Mouse (Mus musculus) natural killer cell, adult 2 months (primary cell): ENCODE measurements around the gene Ciart.
"Not testable (repeated sequence)": the region's sequence is repeated elsewhere in the genome, so short reads cannot be mapped to it uniquely, and the experiment has no call there.

ENCODE experiments used
- DNase-seq, 2 experiments: peaks; one replicate each; pipeline ENCODE4 v3.0.0; 2022; ENCODE audit warnings: low spot score in 2 of 2

Gene Ciart

DNA sequence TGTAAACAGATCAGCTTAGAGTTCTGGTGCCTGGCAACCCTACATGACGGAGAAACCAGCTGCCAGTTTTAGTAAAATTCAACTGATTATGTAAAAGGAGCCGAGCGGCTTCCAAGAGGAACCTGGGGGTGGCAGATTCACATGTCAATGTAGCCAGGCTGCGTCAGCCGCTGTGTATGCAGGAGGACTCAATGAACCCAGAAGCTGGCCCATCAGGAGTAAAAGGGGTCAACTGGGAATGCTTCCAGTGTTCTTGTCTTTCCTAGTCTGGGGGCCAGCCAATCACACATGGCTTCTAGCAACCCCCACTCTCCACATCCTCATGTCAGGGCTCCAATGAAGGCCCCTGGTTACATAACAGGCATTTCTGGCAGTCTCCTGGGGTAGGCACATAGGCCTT is 17.0 kb downstream of the Ciart start:
- DNase-seq: no peak

DNA sequence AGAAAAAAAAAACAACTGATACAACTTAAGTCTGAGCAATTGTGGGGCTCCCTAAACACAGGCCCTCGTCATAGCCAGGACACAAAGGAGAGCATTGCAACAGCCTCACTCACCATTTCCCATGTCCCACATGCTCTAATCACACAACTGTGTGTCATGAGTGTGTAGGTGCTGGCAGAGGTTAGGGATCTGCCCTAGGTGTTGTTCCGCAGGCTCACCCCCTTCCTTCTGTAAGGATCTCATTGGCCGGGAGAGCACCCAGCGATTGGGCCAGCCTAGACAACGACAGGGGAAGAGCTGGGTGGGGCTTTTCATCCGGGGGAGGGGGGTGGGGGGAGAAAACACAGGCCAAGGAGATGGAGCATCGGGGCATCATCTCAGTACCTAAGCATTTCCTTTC is 18.5 kb downstream of the Ciart start:
- no peak for DNase-seq

DNA sequence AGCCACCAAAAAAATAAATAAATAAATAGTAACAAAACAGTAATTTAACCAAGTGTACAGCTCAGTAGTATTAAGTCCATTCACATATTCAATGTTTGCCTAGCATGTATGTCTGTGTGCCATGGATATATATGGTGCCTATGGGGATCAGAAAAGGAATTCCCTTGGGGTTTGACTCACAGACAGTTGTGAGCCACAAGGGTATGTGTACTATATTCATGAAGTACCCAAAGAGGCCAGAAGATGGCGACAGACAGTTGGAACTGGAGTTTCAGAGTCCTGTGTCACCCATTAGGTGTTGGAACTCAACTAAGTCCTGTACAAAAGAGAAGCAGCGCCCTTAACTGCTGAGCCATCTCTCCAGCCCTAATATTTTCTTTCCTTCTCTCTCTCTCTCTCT is 20.3 kb downstream of the Ciart start:
- DNase-seq: peak; percentile 71 to 83

DNA sequence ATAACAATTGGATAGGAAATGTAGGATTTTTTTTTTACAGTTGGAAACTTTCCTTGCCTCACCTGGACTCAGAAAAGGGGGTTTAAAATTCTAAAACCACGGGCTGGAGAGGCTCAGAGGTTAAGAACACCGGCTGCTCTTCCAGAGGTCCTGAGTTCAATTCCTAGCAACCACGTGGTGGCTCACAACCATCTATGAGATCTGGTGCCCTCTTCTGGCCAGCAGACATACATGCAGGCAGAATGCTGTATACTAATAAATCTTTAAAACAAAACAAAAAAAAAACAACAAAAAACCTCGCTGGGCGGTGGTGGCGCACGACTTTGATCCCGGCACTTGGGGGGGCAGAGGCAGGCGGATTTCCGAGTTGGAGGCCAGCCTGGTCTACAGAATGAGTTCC is 20.8 kb downstream of the Ciart start:
- peak; percentile 13 to 31 for DNase-seq

DNA sequence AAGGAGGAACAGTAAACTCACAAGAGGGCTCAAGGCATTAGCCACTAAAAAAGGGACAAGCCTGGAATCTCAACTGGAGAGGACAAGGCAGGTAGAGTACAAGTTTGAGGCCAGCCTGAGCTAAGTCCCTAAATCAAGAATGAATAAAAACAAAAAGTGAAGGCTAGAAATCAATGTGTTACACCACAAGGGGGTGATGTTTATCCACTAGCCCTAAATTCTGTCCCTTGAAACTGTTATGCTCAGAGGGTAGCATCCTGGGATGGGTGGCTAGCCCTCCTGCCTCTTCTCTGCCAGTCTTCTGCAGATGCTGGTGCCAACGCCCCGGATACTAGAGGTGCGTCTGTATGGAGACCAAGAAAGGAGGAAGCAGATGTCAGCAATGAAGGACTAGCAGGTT is 21.7 kb downstream of the Ciart start:
- no peak for DNase-seq

DNA sequence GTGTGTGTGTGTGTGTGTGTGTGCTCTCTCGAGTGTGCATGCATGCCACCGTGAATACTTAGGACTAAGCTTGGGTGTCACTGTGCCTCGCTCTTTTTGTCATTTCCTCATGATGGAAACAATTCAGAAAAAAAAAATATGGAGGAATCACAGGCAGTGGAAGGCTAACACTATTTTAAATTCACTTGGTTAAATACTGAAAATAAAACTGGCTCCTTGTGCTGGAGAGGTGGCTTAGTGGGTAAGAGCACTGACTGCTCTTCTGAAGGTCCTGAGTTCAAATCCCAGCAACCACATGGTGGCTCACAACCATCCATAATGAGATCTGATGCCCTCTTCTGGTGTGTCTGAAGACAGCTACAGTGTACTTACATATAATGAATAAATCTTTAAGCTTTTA is 23.8 kb downstream of the Ciart start:
- DNase-seq: not testable (repeated sequence)

DNA sequence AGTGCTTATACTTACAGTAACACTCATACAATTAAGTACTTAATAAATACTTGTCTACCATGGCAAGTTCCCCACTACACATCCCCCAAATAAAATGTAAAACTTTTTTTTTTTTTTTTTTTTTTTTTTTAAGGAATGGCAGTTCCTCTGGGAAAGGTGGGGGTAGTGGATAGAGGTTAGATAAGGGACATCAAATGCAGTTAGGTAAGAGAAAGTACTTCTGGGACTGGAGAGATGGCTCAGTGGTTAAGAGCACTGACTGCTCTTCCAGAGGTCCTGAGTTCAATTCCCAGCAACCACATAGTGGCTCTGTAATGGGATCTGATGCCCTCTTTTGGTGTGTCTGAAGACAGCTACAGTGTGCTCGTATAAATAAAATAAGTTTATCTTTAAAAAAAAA is 25.0 kb downstream of the Ciart start:
- DNase-seq: not testable (repeated sequence)

DNA sequence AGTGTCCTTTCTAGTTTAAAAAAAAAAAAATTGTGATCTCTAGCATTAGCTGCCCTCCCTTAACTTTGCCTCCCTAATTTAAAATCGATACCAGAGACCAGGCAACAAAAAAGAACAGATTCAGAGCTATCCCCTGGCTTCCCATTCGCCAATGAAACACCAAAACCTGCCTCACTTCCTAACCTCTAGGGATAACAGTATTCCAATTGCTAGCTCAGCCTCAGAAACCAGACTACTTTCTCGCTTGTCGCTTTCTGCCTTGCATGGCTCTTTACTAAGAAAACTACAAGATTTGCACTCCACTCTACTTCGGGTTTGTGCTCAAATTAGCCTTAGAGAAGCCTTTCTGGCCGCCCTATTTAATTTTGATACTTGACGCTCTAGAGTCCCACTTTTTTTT is 25.9 kb downstream of the Ciart start:
- no peak for DNase-seq

DNA sequence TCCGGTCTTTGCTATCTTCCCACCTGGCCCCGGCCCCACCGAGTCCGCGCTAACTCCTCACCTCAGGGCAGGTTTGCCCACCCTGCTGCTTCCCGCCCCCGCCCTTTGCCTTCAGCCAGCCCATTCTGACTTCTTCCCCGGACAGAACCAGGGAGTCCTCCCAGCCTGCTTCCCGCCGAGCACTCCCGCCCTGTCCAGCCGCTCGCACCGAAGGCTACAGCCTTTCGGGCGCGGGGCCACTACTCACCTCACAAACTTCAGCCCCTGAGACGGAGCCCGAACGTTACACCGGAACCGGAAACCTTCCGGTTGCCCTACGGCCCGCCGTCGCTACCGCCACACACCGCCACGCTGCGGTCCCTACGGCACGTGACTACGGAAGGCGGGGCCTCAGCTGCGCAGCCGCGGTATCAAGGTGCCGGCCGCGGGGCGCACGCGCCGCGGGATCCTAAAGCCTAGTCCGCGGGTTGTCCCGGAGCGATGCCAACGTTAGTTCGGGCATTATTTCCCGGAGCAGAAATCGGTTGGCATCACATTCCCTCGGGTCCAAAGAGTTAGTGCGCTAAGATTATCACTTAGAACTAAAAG is 26.5 kb downstream of the Ciart start, which contains the start of gene Prpf3:
Gene Prpf3, minus strand, starts transcription at position 384 of the 588 bp plus-strand sequence.
- DNase-seq: peak; percentile 88 to 93

DNA sequence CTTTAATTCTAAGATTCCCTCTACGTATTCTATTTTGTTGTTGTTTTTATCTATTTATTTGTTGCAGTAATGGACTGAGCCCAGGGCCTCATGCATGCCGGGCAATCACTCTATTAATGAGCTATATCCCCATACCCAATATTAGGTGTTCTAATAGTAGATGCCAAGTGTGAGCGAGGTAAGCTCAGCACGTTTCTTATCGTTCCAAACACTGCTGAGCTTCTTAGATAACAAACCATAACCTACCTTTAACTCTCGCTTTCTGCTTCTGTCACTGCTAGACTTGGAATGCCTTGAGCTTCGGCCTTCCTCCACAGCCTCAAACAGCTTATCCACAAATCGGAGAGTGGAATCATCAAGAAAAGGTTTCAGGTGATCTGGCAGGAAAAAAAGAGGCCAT is 30.7 kb downstream of the Ciart start:
- no peak for DNase-seq

DNA sequence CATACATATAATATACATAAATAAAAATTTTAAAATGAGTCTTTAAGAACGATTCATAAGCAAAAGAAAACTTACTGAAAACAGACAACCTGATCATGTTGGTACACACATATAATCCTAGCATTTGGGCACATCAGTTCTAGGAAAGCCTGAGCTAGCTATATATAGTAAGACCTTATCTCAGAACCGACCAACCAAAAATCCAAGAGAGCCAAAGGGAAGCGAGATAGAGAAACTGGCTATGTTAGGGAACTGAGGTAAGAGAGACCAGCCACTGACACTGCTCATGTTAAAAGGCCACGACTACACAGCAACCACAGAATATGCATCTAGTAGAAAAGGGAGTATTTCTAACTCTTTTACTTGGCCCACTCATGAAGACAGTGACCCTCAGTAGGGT is 31.4 kb downstream of the Ciart start:
- DNase-seq: no peak

DNA sequence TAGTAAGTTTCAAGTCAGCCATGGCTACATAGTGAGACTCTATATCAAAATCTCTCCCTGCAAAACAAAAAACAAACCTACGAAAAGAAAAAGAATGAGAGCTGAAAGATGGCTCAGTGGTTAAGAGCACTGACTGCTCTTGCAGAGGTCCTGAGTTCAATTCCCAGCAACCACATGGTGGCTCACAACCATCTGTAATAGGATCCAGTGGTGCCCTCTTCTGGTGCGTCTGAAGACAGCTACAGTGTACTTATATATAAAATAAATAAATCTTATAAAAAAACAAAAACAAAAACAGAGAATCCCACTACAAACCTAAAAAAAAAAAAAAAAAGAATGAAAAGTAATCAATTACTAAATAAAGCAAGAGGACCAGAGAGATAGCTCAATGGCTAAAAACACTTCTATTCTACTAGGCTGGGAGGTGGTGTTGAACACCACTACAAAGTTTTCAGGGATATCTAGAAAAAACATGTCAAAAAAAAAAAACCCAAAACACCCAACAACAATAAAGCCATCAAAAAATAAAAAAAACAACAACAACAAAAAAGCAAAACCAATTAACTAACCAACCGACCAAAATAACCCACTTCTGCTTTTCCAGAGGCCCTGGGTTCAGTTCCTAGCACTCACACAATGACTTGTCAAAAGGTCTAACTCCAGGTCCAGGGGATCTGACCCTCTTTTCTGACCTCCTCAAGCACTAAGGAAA is 39.4 kb downstream of the Ciart start:
- no peak for DNase-seq

DNA sequence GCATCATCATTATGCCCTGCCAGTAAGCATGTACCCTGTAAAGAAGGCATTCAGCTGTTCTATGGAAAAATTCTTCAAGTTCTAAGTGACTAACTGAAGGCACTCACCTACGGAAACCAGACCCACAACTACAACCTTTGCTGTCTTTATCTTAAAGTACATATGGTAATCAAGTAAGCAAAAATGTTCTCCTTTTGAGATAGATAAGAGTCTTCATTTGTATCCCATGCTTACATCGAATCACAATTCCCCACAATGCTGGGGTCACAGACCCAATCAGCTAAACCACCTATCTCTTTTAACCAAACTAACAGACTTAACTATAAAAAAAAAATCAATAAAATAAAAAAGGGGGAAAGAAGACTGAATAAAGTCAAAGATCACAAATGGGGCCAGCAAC is 42.8 kb downstream of the Ciart start:
- no peak for DNase-seq

DNA sequence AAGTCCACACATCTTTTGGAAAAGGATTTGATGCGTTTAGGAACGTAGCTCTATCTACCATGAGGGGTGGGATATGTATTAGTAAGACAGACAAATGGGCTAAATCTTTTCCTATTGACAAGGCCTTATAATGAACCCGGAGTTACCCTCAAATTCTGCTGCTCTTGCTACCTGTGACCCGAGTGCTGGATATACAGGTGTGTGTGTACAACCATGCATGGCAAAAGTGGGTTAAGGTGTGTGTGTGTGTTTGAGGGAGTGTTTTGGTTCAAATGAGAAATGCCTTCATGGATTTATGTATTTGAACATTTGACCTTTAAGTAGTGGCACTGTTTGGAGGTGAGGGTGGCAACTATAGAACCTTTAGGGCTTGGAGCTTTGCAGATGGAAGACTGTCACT is 53.0 kb downstream of the Ciart start:
- DNase-seq: no peak
